Mouse (Mus musculus) midbrain, embryonic 10.5 days (tissue): ENCODE measurements around the gene Agrp. TPM values are rescaled to one million over a fixed set of nuclear protein-coding genes. Genes with fewer than 3 reads are reported as not detected.
A peak's percentile ranks its signal among the peaks of the same experiment; 100 is the strongest.

Experiments
- DNase-seq: peaks from one replicate; pipeline ENCODE4 v3.0.0-alpha.2; 2017; ENCODE audit warnings: low spot score
- H3K27ac ChIP-seq: fragments of 300-500 bp; sonication (generic); replicated peaks from 2 replicates; pipeline ENCODE4 v1.5.1; 2016; ENCODE audit warnings: mild to moderate bottlenecking
- H3K27me3 ChIP-seq: fragments of 300-500 bp; sonication (generic); 2 replicates; pipeline ENCODE4 v1.6.1; 2016; ENCODE audit warnings: low read depth, mild to moderate bottlenecking; ENCODE audit not compliant: poor library complexity, severe bottlenecking
- H3K36me3 ChIP-seq: fragments of 300-500 bp; sonication (generic); 2 replicates; pipeline ENCODE4 v1.6.1; 2016; ENCODE audit warnings: mild to moderate bottlenecking, moderate library complexity
- H3K4me1 ChIP-seq: fragments of 300-500 bp; sonication (generic); 2 replicates; pipeline ENCODE4 v1.6.1; 2016
- H3K4me3 ChIP-seq: fragments of 300-500 bp; sonication (generic); 2 replicates; pipeline ENCODE4 v1.5.1; 2016; ENCODE audit warnings: mild to moderate bottlenecking, moderate library complexity
- H3K9me3 ChIP-seq: fragments of 300-500 bp; sonication (generic); replicated peaks from 2 replicates; pipeline ENCODE4 v1.6.1; 2016; ENCODE audit warnings: mild to moderate bottlenecking
- WGBS: fragments of 180-500 bp; shearing (Covaris S2); methylation state at CpG from one replicate; pipeline ENCODE4 v1.1.7; 2016; 5-methylcytosine and 5-hydroxymethylcytosine counted together
- microRNA counts: library from miRNA; unstranded; fragments of <30 nt; microRNA quantifications from one replicate; lab custom pipeline; 2017
- microRNA-seq: library from miRNA; unstranded; fragments of <30 nt; microRNA quantifications from one replicate; pipeline ENCODE4, GENCODE M21; 2017
- polyA plus RNA-seq: library from polyadenylated mRNA; unstranded; fragments of >200 nt; fragmentation: Nextera tagmentation; extraction: Ambion mirVana; gene quantifications from 2 replicates; pipeline ENCODE4 v1.2.1, GENCODE M21; 2016

Gene Agrp
- polyA plus RNA-seq, 1 experiment from 2014 or later, result 0.62 TPM

DNA sequence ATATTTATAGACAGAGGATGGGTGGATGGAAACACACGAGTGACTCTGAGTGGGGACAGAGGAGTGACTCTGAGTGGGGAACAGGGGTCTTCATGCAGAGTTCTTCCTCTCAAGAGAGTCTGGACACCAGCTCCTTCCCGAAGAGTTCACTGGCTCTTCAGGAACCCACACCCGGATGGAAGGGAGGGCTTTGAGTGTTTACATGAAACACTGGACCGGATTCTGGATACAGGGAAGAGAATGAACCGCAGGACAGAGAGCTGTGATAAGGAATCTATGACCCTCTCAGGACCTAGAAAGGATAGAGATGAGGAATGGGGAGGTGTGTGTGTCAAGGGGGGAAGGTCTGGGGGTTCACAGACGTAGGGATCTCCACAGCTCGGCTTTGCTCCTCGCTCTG is 119.8 kb downstream of the Agrp start:
- Histone ChIP-seq H3K4me1 (peaks cover 70% of the 10 kb centered on the region), H3K27me3 (peaks cover 44% of the 10 kb centered on the region), H3K27ac (peak overlapping the region; percentile 82; the same call in 1 of the 2 replicates), H3K36me3 (peaks cover 5% of the 10 kb centered on the region), H3K4me3 (no peak overlapping the region; the same call in 1 of the 2 replicates), H3K9me3 (no peaks in the 10 kb centered on the region)
- DNase-seq, result no peak
- WGBS, result 46% methylated on average over 8 of the region's 8 CpGs

MicroRNA genes within 50 kb of the gene (microRNA counts, 519-probe panel; counts per million panel counts)
- microRNA mmu-miR-1966 (lab: Ali Mortazavi, UCI), result 2,912 counts per million, percentile 10 among the panel's probes with 10 or more counts

Small RNAs within 50 kb of the gene (microRNA-seq; reads per million reads assigned to microRNA genes)
- not detected for gene Mir1966

Other genes with a start within 250 kb of the Agrp start
- gene Kctd19, start 223.9 kb downstream of the Agrp start, polyA plus RNA-seq, result 0.07 TPM in 1 of 2 replicates, not detected in the other
- gene Lrrc36, start 223.8 kb downstream of the Agrp start, polyA plus RNA-seq, result 2.6 and 3.7 TPM in 2 replicates
- 94.4 and 100.0 TPM in 2 replicates for gene Tppp3, start 165.9 kb downstream of the Agrp start, polyA plus RNA-seq
- gene Zdhhc1, start 140.5 kb downstream of the Agrp start, polyA plus RNA-seq, result 18.6 and 24.0 TPM in 2 replicates
- gene Hsd11b2, start 118.6 kb downstream of the Agrp start, polyA plus RNA-seq, result 28.8 and 30.2 TPM in 2 replicates
- gene Atp6v0d1, start 71.3 kb downstream of the Agrp start, polyA plus RNA-seq, result 85.4 and 101 TPM in 2 replicates
- gene Ripor1, start 32.1 kb downstream of the Agrp start, polyA plus RNA-seq, result 15.9 and 20.0 TPM in 2 replicates
- 137 TPM in 2 replicates for gene Ctcf, start 825 bp downstream of the Agrp start, polyA plus RNA-seq
- gene Carmil2, start 48.9 kb upstream of the Agrp start, polyA plus RNA-seq, result 2.0 and 3.5 TPM in 2 replicates
- gene Acd, start 63.7 kb upstream of the Agrp start, polyA plus RNA-seq, result 76.5 and 89.9 TPM in 2 replicates
- gene Pard6a, start 63.8 kb upstream of the Agrp start, polyA plus RNA-seq, result 25.9 and 28.2 TPM in 2 replicates
- not detected in 2 replicates for gene 4933405L10Rik, start 70.3 kb upstream of the Agrp start, polyA plus RNA-seq
- gene Enkd1, start 70.8 kb upstream of the Agrp start, polyA plus RNA-seq, result 45.1 and 52.7 TPM in 2 replicates
- gene Gfod2, start 121.3 kb upstream of the Agrp start, polyA plus RNA-seq, result 35.0 and 39.5 TPM in 2 replicates
- gene Ranbp10, start 190.0 kb upstream of the Agrp start, polyA plus RNA-seq, result 9.6 and 11.4 TPM in 2 replicates
- 0.22 and 0.23 TPM in 2 replicates for gene Tsnaxip1, start 190.3 kb upstream of the Agrp start, polyA plus RNA-seq
- gene Cenpt, start 215.9 kb upstream of the Agrp start, polyA plus RNA-seq, result 55.7 and 62.6 TPM in 2 replicates
- 82.2 and 88.1 TPM in 2 replicates for gene Thap11, start 217.7 kb upstream of the Agrp start, polyA plus RNA-seq
- 375 and 418 TPM in 2 replicates for gene Nutf2, start 223.2 kb upstream of the Agrp start, polyA plus RNA-seq
- 74.0 and 81.5 TPM in 2 replicates for gene Edc4, start 243.5 kb upstream of the Agrp start, polyA plus RNA-seq